Mouse (Mus musculus): ENCODE measurements around the gene Grk5.

GRCm38 (mm10) chr19:60883129-60883528 lies 6.4 kb upstream of the Grk5 start:
- no peak for TF ChIP-seq POLR2A (IDR thresholded peaks at IDR 0.05; ENCODE audit: control insufficient read depth, low read depth, low read length)
- no peak for TF ChIP-seq CTCF (IDR thresholded peaks at IDR 0.05; ENCODE audit: control insufficient read depth, insufficient read depth, insufficient replicate concordance, low read depth, low read length)

Measured in testis, adult 2 months (tissue).